Mouse (Mus musculus): Measurements from ENCODE around the gene Plekha1. TPM values are rescaled to one million over a fixed set of nuclear protein-coding genes. Genes with fewer than 3 reads are reported as not detected.

The Plekha1 gene
- total and polyA plus RNA-seq, 2 experiments from 2014 or later, result 44.2 to 72.6 TPM

GRCm38 (mm10) chr7:130896064-130896463, 30.5 kb downstream of the Plekha1 start:
- no peaks in the 10 kb centered on the region for H3K27me3 ChIP-seq (ENCODE audit: insufficient read depth, low read length)

DNA sequence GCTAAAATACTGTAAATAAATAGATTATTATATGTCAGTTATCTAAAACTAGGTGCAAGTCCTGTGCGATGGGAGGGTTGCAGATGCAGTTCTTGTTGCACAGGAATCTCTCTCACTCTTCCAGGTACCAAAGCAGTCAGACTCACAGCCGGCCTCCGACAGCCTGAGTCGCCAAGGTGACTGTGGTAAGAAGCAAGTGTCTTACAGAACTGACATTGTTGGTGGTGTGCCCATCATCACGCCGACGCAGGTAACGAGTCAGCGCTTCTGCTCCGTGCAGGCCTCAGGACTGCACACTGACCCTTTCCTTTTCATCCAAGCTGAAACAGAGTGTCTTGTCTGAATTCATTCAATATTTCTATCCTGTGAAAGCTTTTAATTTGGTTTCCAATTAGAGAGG, 31.6 kb downstream of the Plekha1 start:
- WGBS, result 88% methylated on average over 10 of the region's 10 CpGs
- no peaks in the 10 kb centered on the region for H3K9me3 ChIP-seq (ENCODE audit: low read length)
- H3K4me3 ChIP-seq (ENCODE audit: low read length), result no peak overlapping the region
- no peak for DNase-seq (ENCODE audit: low spot score)
- no peak overlapping the region for H3K4me2 ChIP-seq (ENCODE audit: low read depth, low read length)
- ATAC-seq, result no peak
- no peaks in the 10 kb centered on the region for H3K4me1 ChIP-seq (ENCODE audit: insufficient read depth, low read length)
- H3K9ac ChIP-seq (replicated peaks; ENCODE audit: low read length), result no peak overlapping the region
- TF ChIP-seq CTCF (IDR thresholded peaks at IDR 0.05; ENCODE audit: low read depth), result no peak
- H3K27ac ChIP-seq, result no peak overlapping the region
- H3K36me3 ChIP-seq (ENCODE audit: insufficient read depth, low read length), result peaks cover 10% of the 10 kb centered on the region; the same call in 1 of the 2 replicates
- no peaks in the 10 kb centered on the region for H3K27me3 ChIP-seq (ENCODE audit: insufficient read depth, low read length)

More at GRCm38 (mm10) chr7:130896064-130896463, 30.5 kb downstream of the Plekha1 start:
- TF ChIP-seq CTCF (IDR thresholded peaks at IDR 0.05; ENCODE audit: low read depth), result no peak
- WGBS, result 72% methylated on average over 3 of the region's 3 CpGs
- no peak overlapping the region for H3K27ac ChIP-seq
- DNase-seq (ENCODE audit: low spot score), result no peak
- peaks cover 8% of the 10 kb centered on the region; the same call in 1 of the 2 replicates for H3K36me3 ChIP-seq (ENCODE audit: insufficient read depth, low read length)
- H3K9ac ChIP-seq (replicated peaks; ENCODE audit: low read length), result no peak overlapping the region
- H3K9me3 ChIP-seq (ENCODE audit: low read length), result no peaks in the 10 kb centered on the region
- H3K4me1 ChIP-seq (ENCODE audit: insufficient read depth, low read length), result no peaks in the 10 kb centered on the region
- no peak overlapping the region for H3K4me2 ChIP-seq (ENCODE audit: low read depth, low read length)
- ATAC-seq, result no peak
- no peak overlapping the region for H3K4me3 ChIP-seq (ENCODE audit: low read length)

DNA sequence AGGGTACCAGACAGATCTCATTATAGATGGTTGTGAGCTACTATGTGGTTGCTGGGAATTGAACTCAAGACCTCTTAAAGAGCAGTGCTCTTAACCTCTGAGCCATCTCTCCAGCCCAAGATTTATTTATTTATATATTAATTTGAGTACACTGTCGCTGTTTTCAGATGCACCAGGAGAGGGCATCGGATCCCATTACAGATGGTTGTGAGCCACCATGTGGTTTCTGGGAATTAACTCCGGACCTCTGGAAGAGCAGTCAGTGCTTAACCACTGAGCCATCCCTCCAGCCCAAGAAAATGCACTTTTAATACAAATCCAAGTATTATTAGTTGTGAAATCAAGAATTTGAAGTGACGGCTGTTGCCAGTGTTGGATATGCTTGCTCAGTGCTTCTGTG, 32.8 kb downstream of the Plekha1 start:
- H3K9me3 ChIP-seq (ENCODE audit: low read length), result no peaks in the 10 kb centered on the region
- no peak overlapping the region for H3K4me2 ChIP-seq (ENCODE audit: low read depth, low read length)
- peaks cover 14% of the 10 kb centered on the region; the same call in 1 of the 2 replicates for H3K36me3 ChIP-seq (ENCODE audit: insufficient read depth, low read length)
- H3K27ac ChIP-seq, result no peak overlapping the region
- no peaks in the 10 kb centered on the region for H3K27me3 ChIP-seq (ENCODE audit: insufficient read depth, low read length)
- ATAC-seq (no peak), DNase-seq (ENCODE audit: low spot score) (peak; percentile 47)
- no peak overlapping the region for H3K9ac ChIP-seq (replicated peaks; ENCODE audit: low read length)
- WGBS, result 79% methylated on average over 4 of the region's 4 CpGs
- H3K4me1 ChIP-seq (ENCODE audit: insufficient read depth, low read length), result no peaks in the 10 kb centered on the region
- H3K4me3 ChIP-seq (ENCODE audit: low read length), result no peak overlapping the region
- peak; percentile 36 for TF ChIP-seq CTCF (IDR thresholded peaks at IDR 0.05; ENCODE audit: low read depth)

- H3K9me3 ChIP-seq (ENCODE audit: low read length), result no peaks in the 10 kb centered on the region
- no peak overlapping the region for H3K9ac ChIP-seq (replicated peaks; ENCODE audit: low read length)
- H3K4me2 ChIP-seq (ENCODE audit: low read depth, low read length), result no peak overlapping the region
- no peaks in the 10 kb centered on the region for H3K4me1 ChIP-seq (ENCODE audit: insufficient read depth, low read length)
- TF ChIP-seq CTCF (IDR thresholded peaks at IDR 0.05; ENCODE audit: low read depth), result no peak
- no peak overlapping the region for H3K27ac ChIP-seq
- no peak for DNase-seq (ENCODE audit: low spot score)
- no peak for ATAC-seq
- 96% methylated on average over 5 of the region's 5 CpGs for WGBS
- no peak overlapping the region for H3K4me3 ChIP-seq (ENCODE audit: low read length)
- peaks cover 30% of the 10 kb centered on the region for H3K36me3 ChIP-seq (ENCODE audit: insufficient read depth, low read length)
- H3K27me3 ChIP-seq (ENCODE audit: insufficient read depth, low read length), result no peaks in the 10 kb centered on the region
These were observed 34.8 kb downstream of the Plekha1 start for GRCm38 (mm10) chr7:130900233-130900848.

DNA sequence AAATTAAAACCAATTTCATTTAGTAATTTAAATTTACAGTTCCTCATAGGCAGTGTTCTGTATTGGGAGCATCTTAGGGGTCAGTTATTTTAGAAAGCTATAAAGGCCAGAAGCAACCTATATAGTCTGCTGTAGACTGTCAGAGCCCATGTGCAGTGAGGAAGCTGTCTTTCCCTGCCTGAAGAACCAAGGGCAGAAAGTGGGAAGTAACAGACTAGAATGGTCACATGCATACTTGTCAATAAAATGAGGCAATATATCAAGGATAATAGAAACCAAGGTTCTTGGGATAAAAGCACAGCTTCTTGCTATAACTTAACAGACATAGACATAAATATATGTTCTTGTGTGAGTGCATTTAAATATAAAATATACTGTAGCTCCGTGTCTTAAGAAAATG, 37.4 kb downstream of the Plekha1 start:
- Histone ChIP-seq H3K27ac (no peak overlapping the region), H3K4me1 (ENCODE audit: insufficient read depth, low read length) (no peaks in the 10 kb centered on the region), H3K27me3 (ENCODE audit: insufficient read depth, low read length) (no peaks in the 10 kb centered on the region), H3K4me2 (ENCODE audit: low read depth, low read length) (no peak overlapping the region), H3K9me3 (ENCODE audit: low read length) (no peaks in the 10 kb centered on the region), H3K4me3 (ENCODE audit: low read length) (no peak overlapping the region), H3K9ac (replicated peaks; ENCODE audit: low read length) (no peak overlapping the region), H3K36me3 (ENCODE audit: insufficient read depth, low read length) (peaks cover 22% of the 10 kb centered on the region)
- no peak for ATAC-seq
- WGBS, result 97% methylated on average over 1 of the region's 1 CpGs
- TF ChIP-seq CTCF (IDR thresholded peaks at IDR 0.05; ENCODE audit: low read depth), result no peak
- no peak for DNase-seq (ENCODE audit: low spot score)

GRCm38 (mm10) chr7:130903505-130904074, 38.0 kb downstream of the Plekha1 start:
- WGBS, result 88% methylated on average over 16 of the region's 16 CpGs
- Histone ChIP-seq H3K4me3 (ENCODE audit: low read length) (no peak overlapping the region), H3K9me3 (ENCODE audit: low read length) (no peaks in the 10 kb centered on the region), H3K36me3 (ENCODE audit: insufficient read depth, low read length) (peaks cover 28% of the 10 kb centered on the region), H3K9ac (replicated peaks; ENCODE audit: low read length) (no peak overlapping the region), H3K4me1 (ENCODE audit: insufficient read depth, low read length) (no peaks in the 10 kb centered on the region), H3K4me2 (ENCODE audit: low read depth, low read length) (no peak overlapping the region), H3K27me3 (ENCODE audit: insufficient read depth, low read length) (no peaks in the 10 kb centered on the region), H3K27ac (no peak overlapping the region)
- no peak for DNase-seq (ENCODE audit: low spot score)
- no peak for ATAC-seq
- TF ChIP-seq CTCF (IDR thresholded peaks at IDR 0.05; ENCODE audit: low read depth), result no peak
